Mouse (Mus musculus) MEL-GATA-1-ER (cell line): ENCODE results near the gene Obox8.

Source experiments
- DNase-seq: peaks from one replicate; pipeline ENCODE4 v3.0.0-alpha.2; 2012; ENCODE audit warnings: low read depth; ENCODE audit errors: extremely low read depth

Obox8 gene

GRCm38 (mm10) chr7:14333457-14333856 lies at the start of gene Obox8:
Gene Obox8, minus strand, starts transcription at chr7:14333557.
- DNase-seq: no peak

GRCm38 (mm10) chr7:14317209-14317608 lies 16.1 kb downstream of the Obox8 start:
- DNase-seq: peak; percentile 2

DNA sequence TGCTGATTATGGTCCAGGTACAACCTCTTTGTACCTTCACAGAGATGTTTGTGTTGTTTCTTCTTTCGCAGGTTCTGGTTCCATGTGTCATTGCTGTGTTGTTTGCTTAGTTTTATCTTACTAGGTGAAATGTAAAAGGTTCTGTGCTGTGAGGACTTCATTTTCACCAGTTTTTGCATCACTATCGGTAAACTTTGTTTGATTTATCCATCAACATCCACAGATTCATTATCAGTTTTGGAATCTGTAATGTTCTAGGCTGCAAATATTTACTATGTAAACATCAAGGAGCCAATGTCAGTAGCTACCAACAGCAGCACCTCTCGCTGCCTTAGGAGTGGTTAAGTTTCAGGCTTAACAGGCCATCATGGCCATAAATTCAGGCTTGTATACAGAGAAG lies 24.7 kb downstream of the Obox8 start:
- DNase-seq: no peak

DNA sequence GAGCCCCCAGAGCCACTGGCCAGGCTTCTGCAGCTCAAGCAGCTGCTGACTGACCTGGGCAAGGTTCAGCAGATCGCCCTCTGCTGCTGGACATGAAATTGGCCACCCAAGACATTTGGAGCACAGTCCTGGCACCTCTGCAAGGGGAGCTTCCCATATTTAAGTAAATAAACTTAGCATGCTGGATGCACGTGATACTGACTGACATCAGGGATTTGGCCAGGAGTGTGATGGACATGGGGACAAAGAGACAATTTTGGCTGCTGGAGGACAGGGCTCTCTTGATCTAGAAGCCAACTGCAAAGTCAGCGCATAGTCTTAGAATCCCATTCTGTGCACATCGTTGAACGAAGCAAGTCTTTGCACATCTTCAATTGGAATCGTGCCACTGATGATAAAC lies 25.8 kb downstream of the Obox8 start:
- DNase-seq: no peak
